Comparison of ENCODE assay signal across 8 mouse cellular contexts in the genomic region with DNA sequence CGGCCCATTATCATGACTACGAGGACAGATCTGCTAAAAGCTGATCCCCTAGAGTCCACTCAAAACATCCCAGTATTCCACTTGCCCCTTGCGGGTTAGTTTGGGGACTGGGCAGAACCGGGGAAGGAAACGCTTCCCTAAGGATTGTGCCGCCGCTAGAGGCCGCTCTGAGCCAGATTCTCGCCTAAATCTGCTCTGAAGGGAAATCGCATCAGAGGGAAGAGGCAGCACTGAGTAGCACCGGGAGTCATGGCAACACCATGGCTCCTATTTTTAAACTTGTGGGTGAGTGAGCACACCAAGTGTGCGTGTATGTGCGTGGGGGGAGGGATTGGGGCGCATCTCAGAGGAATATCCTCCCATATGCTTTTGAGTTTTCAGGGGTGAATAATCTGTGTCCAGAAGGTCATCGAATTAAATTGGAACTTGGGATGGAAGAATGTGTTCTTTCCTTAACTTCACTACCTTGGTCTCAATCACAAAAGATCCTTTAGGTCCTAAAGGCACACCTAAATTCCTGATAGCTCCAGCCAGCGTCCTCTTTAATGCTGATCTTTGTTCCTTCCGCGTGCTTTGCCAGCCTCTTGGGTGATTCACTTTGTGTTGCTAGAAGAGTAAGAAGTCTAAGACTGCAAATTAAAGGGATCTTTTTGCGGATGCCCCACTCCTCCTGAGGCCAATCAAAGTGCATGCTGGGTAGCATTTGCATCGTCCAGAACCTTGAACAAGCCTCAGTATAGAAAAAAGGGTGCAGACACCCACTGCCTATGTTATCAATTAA.
DNase-seq lines count a peak whose midpoint lies in the region; ATAC-seq and TF ChIP-seq lines count a peak whose summit lies in the region.

No protein-coding gene starts in this region.

- peak; percentile 87 to 90 for DNase-seq in adrenal gland, postnatal 36 days
- DNase-seq in embryo, embryonic 11.5 days (ENCODE audit: low read depth, low spot score): peak; percentile 69
- DNase-seq in left cerebral cortex, postnatal 10 days (ENCODE audit: extremely low spot score in 1 of 2, low spot score in 2 of 2): peak; percentile 83 to 87
- DNase-seq in spleen, postnatal 10 days (ENCODE audit: low spot score in 2 of 2): peak; percentile 10 to 58

- H3K4me3 ChIP-seq in intestine, postnatal 0 days (ENCODE audit: low read depth, low read length): no peak overlapping the region
- no peak overlapping the region for H3K4me3 ChIP-seq in midbrain, embryonic 12.5 days

- no peaks in the 10 kb centered on the region for H3K4me1 ChIP-seq in intestine, postnatal 0 days (replicated peaks; ENCODE audit: control insufficient read depth, insufficient read depth, low read length)
- 0 out of 2 replicates have a peak, but pooled peaks cover 9% of the 10 kb centered on the region for H3K4me1 ChIP-seq in midbrain, embryonic 12.5 days

- no peak overlapping the region for H3K27ac ChIP-seq in intestine, postnatal 0 days (ENCODE audit: low read depth, low read length)
- H3K27ac ChIP-seq in midbrain, embryonic 12.5 days (replicated peaks): no peak overlapping the region

- H3K4me2 ChIP-seq in intestine, postnatal 0 days (replicated peaks; ENCODE audit: low read depth): no peak overlapping the region
- no peak overlapping the region for H3K4me2 ChIP-seq in midbrain, embryonic 12.5 days (replicated peaks)

- H3K27me3 ChIP-seq in intestine, postnatal 0 days (replicated peaks; ENCODE audit: control insufficient read depth, insufficient read depth, low read length): no peaks in the 10 kb centered on the region; the same call in 1 of the 2 replicates
- H3K27me3 ChIP-seq in midbrain, embryonic 12.5 days: peaks cover 3% of the 10 kb centered on the region; the same call in 1 of the 2 replicates

- H3K36me3 ChIP-seq in intestine, postnatal 0 days (ENCODE audit: control insufficient read depth, insufficient read depth): no peaks in the 10 kb centered on the region
- H3K36me3 ChIP-seq in midbrain, embryonic 12.5 days: no peaks in the 10 kb centered on the region

- TF ChIP-seq CTCF in intestine, postnatal 0 days (IDR thresholded peaks at IDR 0.05; ENCODE audit: low read depth): peak; percentile 89

- WGBS in intestine, postnatal 0 days: 23% methylated on average over 20 of the region's 20 CpGs
- 22% methylated on average over 20 of the region's 20 CpGs for WGBS in midbrain, embryonic 12.5 days

- no peak overlapping the region for H3K9ac ChIP-seq in intestine, postnatal 0 days (ENCODE audit: low read depth, low read length)
- no peak overlapping the region for H3K9ac ChIP-seq in midbrain, embryonic 12.5 days (replicated peaks)

- intact Hi-C loops in left cerebral cortex, postnatal 10 days (cut with DNase I): loop anchor here (5.0 kb wide), 2 partner anchors 265 to 445 kb away; a partner anchor contains a TSS

- no peaks in the 10 kb centered on the region for H3K9me3 ChIP-seq in intestine, postnatal 0 days (ENCODE audit: control insufficient read depth)
- no peaks in the 10 kb centered on the region for H3K9me3 ChIP-seq in midbrain, embryonic 12.5 days

- ATAC-seq in granulocyte monocyte progenitor cell, adult 5-6 weeks (replicated peaks; ENCODE audit: poor library complexity, severe bottlenecking): peak; percentile 68
- ATAC-seq in intestine, postnatal 0 days: no peak
- peak; percentile 93 for ATAC-seq in midbrain, embryonic 12.5 days (ENCODE audit: low FRiP score, low read depth)
- ATAC-seq in activated CD4-positive, CD25-positive, alpha-beta regulatory T cell, adult 4 months: no peak

Comparison
In these comparisons a context has a peak if more than half of its experiments do, and no peak if none do; other contexts are left out.
1. DNase-seq: peak in every context shown above with its lines; median percentile 88 in adrenal gland, postnatal 36 days; 85 in left cerebral cortex, postnatal 10 days; 69 in embryo, embryonic 11.5 days; 34 in spleen, postnatal 10 days.
2. ATAC-seq: peak in granulocyte monocyte progenitor cell, adult 5-6 weeks (single experiment) and midbrain, embryonic 12.5 days (single experiment); none in intestine, postnatal 0 days (single experiment) and activated CD4-positive, CD25-positive, alpha-beta regulatory T cell, adult 4 months (single experiment).